Mouse (Mus musculus) limb, embryonic 10.5 days (tissue): ENCODE data around the gene Tnrc6a. TPM values are rescaled to one million over a fixed set of nuclear protein-coding genes. Genes with fewer than 3 reads are reported as not detected.
A peak's percentile ranks its signal among the peaks of the same experiment; 100 is the strongest.

Source experiments
- DNase-seq: peaks from one replicate; pipeline ENCODE4 v3.0.0-alpha.2; 2017; ENCODE audit warnings: low spot score
- H3K27ac ChIP-seq: fragments of 300-500 bp; sonication (generic); 2 replicates; pipeline ENCODE4 v1.5.1; 2016; ENCODE audit warnings: mild to moderate bottlenecking
- H3K27me3 ChIP-seq: fragments of 300-500 bp; sonication (generic); 2 replicates; pipeline ENCODE4 v1.6.1; 2016; ENCODE audit warnings: low read depth, mild to moderate bottlenecking; ENCODE audit not compliant: poor library complexity, severe bottlenecking
- H3K36me3 ChIP-seq: fragments of 300-500 bp; sonication (generic); 2 replicates; pipeline ENCODE4 v1.6.1; 2016; ENCODE audit warnings: mild to moderate bottlenecking, moderate library complexity
- H3K4me1 ChIP-seq: fragments of 300-500 bp; sonication (generic); 2 replicates; pipeline ENCODE4 v1.6.1; 2016
- H3K4me3 ChIP-seq: fragments of 300-500 bp; sonication (generic); 2 replicates; pipeline ENCODE4 v1.5.1; 2016; ENCODE audit warnings: mild to moderate bottlenecking, moderate library complexity
- H3K9me3 ChIP-seq: fragments of 300-500 bp; sonication (generic); replicated peaks from 2 replicates; pipeline ENCODE4 v1.6.1; 2016; ENCODE audit warnings: mild to moderate bottlenecking
- WGBS: fragments of 180-500 bp; shearing (Covaris S2); methylation state at CpG from one replicate; pipeline ENCODE4 v1.1.7; 2016; 5-methylcytosine and 5-hydroxymethylcytosine counted together
- polyA plus RNA-seq: library from polyadenylated mRNA; unstranded; fragments of >200 nt; fragmentation: Nextera tagmentation; extraction: Ambion mirVana; gene quantifications from 2 replicates; pipeline ENCODE4 v1.2.1, GENCODE M21; 2016

Tnrc6a gene
- polyA plus RNA-seq, 1 experiment from 2014 or later: 75.9 TPM

DNA sequence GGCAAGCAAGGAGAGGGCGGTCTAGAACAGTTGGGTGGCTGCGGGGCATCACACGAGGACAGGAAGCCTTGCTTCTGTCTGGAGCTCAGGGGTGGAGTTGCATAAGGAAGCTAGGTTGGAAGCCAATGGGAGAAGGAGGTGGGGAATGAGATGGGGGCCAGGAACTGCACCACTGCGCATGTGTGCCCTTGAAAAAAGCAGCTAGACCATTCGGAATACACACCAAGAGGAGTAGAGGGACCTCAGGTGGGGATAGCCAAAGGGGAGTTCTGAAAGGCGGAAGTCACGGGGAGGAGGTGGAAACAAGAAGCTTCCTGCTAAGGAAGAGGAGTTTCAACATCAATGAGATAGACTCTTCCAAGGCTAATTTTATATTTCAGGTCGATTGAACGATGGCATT lies 77.0 kb downstream of the Tnrc6a start:
- WGBS: 83% methylated on average over 9 of the region's 9 CpGs
- Histone ChIP-seq H3K4me1 (no peaks in the 10 kb centered on the region), H3K27ac (no peak overlapping the region), H3K4me3 (no peak overlapping the region), H3K27me3 (no peaks in the 10 kb centered on the region), H3K36me3 (peaks cover 2% of the 10 kb centered on the region; the same call in 1 of the 2 replicates), H3K9me3 (no peaks in the 10 kb centered on the region)
- DNase-seq: no peak

DNA sequence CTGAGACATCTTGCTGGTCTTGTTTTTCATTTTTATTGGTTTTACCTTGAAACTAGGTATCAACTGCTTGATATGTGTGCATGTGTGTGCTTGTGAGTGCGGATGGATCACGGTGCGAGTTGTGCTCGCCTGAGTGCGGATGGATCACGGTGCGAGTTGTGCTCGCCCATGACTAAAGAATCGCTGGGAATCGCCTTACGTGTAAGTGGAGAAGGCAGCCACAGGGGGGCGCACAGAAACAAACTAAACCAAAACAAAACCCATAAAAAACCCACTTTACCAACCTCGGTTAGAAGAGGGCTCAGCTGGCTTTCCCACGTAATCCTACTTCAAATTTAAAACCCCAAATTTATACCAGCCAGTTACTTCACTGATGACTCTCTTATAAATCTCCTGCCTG lies 81.6 kb downstream of the Tnrc6a start:
- Histone ChIP-seq H3K36me3 (no peaks in the 10 kb centered on the region), H3K27ac (no peak overlapping the region), H3K4me3 (no peak overlapping the region), H3K4me1 (no peaks in the 10 kb centered on the region), H3K9me3 (no peaks in the 10 kb centered on the region), H3K27me3 (no peaks in the 10 kb centered on the region)
- DNase-seq: peak; percentile 72
- 39% methylated on average over 14 of the region's 14 CpGs for WGBS

DNA sequence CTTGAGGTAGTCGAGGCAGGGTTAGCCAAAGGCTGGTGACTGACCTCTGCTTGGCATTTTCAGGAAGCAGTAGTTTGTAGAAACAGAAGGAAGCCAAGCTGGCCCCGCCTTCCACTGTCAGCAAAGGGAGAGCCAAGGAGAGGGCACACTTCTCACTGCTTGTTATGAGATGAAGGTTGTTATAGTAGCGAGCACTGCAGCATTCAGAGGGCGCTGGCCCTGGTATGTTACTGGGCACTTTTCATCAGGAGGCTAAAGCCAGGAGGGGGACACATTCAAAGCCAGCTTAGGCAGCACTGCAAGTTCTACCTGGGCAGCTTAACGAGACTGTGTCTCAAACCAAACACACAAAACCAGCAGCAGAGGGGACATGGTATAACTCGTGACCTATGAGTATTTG lies 83.9 kb downstream of the Tnrc6a start:
- Histone ChIP-seq H3K36me3 (no peaks in the 10 kb centered on the region), H3K27me3 (no peaks in the 10 kb centered on the region), H3K9me3 (no peaks in the 10 kb centered on the region), H3K4me3 (no peak overlapping the region), H3K27ac (no peak overlapping the region), H3K4me1 (no peaks in the 10 kb centered on the region)
- no peak for DNase-seq
- WGBS: 75% methylated on average over 6 of the region's 6 CpGs

DNA sequence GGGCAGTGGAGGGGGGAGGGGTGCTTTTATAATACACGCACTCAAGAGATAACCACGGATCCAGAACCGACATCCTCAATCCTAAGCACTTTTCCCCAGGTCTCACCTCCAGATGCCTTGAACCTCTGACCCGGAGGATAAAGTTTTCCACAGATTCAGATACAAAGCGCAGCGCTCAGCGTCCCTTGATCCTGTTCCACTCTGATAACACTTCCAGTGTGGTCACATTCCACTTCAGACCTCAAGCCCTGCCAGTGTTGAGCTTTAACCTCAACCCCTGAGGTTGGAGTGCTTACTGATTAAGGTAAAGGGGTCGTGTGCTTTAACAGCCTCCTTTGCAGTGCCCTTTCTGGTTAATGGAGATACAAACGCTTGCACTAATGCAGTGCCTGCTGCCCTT lies 86.2 kb downstream of the Tnrc6a start:
- Histone ChIP-seq H3K27me3 (no peaks in the 10 kb centered on the region), H3K4me1 (peaks cover 11% of the 10 kb centered on the region), H3K9me3 (no peaks in the 10 kb centered on the region), H3K4me3 (no peak overlapping the region), H3K36me3 (no peaks in the 10 kb centered on the region), H3K27ac (no peak overlapping the region)
- no peak for DNase-seq
- 65% methylated on average over 9 of the region's 9 CpGs for WGBS

DNA sequence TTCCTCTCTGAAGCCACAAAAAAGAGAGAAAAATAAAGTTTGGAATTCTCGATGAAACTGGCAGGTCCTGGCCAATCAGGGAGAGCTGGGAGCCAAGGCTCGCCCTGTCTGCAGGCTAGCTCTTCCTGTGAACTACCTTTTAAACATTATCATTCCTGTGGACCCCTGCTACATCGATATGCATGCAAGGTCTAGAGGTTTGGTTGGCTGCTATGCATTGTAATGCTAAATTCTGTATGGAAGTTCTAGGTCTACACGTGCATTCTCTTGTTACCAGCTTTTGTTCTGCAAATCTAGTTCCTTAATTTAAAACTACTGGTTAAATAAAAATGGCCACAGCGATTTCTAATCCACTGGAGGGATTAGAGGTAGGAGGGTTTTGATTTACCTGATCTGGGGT lies 87.8 kb downstream of the Tnrc6a start:
- Histone ChIP-seq H3K36me3 (no peaks in the 10 kb centered on the region), H3K4me3 (no peak overlapping the region), H3K27me3 (no peaks in the 10 kb centered on the region), H3K27ac (no peak overlapping the region), H3K9me3 (no peaks in the 10 kb centered on the region), H3K4me1 (peaks cover 11% of the 10 kb centered on the region)
- DNase-seq: no peak
- 62% methylated on average over 5 of the region's 5 CpGs for WGBS

DNA sequence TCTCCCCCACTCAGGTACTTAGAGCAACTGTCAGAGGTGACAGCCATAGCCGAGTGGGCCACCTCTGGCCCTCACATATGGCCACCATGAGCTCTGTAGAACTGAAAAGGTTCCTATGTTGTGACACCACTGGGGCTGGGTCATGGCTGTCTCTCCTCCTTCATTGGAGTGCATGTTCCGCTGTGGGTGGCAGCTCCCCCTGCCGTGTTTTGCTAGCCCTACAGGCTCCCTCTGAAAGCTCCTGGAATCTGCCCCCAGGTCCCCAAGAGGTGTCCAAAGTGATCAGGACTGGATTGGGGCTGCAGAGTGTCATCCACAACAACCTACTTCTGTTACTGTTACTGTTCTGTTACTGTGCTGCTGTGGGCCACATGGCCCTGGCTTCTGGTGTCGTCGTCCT lies 88.6 kb downstream of the Tnrc6a start:
- Histone ChIP-seq H3K27ac (no peak overlapping the region), H3K9me3 (no peaks in the 10 kb centered on the region), H3K4me3 (no peak overlapping the region), H3K27me3 (no peaks in the 10 kb centered on the region), H3K36me3 (no peaks in the 10 kb centered on the region), H3K4me1 (peaks cover 11% of the 10 kb centered on the region)
- DNase-seq: no peak
- WGBS: 82% methylated on average over 5 of the region's 5 CpGs

DNA sequence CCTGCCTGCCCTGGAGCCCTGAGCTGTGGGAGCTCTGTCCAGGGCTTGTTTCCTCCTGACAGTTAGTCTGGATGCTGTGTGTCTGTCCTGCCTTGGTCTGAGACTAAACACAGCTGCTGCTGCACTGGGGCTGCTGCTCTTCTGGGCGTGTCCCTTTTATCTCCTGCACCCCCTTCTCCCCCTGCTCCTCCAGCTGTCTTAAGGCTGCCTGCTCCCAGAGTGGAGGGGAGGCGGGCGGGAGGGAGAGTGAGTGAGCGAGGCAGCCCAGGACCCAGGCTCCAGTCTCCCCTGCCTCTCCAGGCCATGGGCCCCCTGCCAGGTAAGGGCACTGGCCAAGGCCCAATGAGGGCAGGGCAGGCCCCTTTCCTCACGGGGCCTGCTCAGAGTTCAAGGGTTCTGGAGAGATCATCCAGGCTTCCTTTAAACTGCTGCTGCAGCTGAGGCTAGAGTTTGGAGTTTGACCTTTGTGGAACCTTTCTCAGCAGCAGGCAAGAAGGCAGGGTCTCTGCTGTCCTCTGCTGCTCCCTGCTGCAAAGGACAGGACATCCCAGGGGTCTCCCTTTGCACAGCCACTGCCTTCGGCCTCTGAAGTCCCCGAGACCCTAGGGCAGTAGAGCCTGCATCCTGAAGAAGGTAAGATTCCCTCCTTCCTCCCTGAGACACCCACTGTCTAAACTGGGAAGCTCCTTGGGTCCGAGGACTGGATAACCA lies 90.8 kb downstream of the Tnrc6a start, which contains the start of gene Slc5a11:
TSS of gene Slc5a11 (plus strand) at position 416 of the 711 bp plus-strand sequence.
- no peak within 1 kb of the TSS for H3K4me3 ChIP-seq
- no peaks in the 10 kb centered on the region for H3K36me3 ChIP-seq
- no peaks in the 10 kb centered on the region for H3K27me3 ChIP-seq
- no peaks in the 10 kb centered on the region for H3K9me3 ChIP-seq
- H3K4me1 ChIP-seq: peaks cover 16% of the 10 kb centered on the region
- no peak for DNase-seq
- WGBS: 34% methylated on average over 8 of the region's 8 CpGs
- H3K27ac ChIP-seq: peak within 1 kb of the TSS; percentile 56; the same call in 1 of the 2 replicates

DNA sequence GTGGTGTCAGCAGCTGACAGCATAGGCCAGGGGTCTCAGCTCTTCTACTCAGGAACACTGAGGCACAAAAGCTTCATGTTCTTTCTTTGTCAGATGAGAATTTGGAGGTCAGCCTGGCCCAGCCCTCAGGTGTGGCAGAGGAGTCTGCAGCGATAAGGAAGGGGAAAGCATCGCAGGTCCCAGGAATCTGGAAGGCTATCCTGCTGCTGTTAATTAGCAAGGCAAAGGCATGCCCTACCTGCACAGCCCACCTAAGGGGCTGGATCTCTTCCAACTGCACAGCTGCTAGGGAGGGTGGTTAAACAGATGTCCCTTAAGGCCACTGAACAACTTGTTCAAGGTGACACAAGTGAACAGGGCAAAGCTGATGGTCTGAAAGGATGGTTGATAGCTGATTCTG lies 91.5 kb downstream of the Tnrc6a start:
- WGBS: 74% methylated on average over 2 of the region's 2 CpGs
- Histone ChIP-seq H3K27ac (no peak overlapping the region), H3K9me3 (no peaks in the 10 kb centered on the region), H3K36me3 (no peaks in the 10 kb centered on the region), H3K4me3 (no peak overlapping the region), H3K27me3 (no peaks in the 10 kb centered on the region), H3K4me1 (peaks cover 23% of the 10 kb centered on the region)
- no peak for DNase-seq

DNA sequence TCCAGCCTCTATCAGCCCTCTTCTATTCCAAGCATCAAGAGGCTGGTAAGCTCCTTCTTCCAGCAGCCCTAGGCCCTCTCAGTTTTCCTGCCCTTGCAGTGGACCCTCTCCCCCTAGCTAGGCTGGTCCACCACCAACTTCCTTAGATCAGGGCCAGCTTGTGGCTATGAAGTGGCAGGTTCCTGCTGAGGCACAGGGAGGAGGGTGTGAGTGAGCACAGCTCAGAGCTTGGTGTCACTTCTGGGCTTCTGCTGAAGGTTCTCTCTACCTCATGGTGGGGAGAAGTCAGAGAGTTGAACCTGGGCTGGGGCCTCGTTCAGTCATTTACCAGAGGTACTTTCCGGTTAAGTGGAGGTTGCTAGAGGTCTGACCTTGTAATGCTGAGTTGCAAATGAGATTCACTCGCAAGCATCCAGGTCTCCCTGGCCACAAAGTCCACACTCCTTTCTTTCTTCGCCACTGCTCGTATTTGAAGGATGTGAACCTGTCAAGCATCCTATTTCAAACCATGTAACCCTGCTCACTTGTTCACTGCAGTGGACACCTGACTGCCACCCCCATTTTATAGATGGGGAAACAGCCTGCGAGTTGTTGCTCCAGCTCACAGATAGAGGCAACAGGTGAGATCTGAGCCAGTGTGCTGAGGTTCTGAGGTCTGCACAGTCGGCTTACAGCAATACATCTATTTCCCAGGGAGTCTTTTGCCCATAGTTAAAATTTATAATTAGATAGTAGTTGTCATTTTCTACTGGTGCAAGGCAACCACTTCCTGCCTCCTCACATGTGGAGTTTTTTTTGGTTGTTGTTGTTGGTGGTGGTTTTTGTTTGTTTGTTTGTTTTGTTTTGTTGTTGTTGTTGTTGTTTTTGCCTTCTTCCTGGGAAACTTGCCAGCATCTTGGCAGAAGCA lies 94.0 kb downstream of the Tnrc6a start:
- DNase-seq: no peak
- Histone ChIP-seq H3K36me3 (no peaks in the 10 kb centered on the region), H3K9me3 (no peaks in the 10 kb centered on the region), H3K4me1 (peaks cover 30% of the 10 kb centered on the region), H3K27me3 (no peaks in the 10 kb centered on the region), H3K4me3 (no peak overlapping the region), H3K27ac (no peak overlapping the region)
- 75% methylated on average over 7 of the region's 7 CpGs for WGBS

DNA sequence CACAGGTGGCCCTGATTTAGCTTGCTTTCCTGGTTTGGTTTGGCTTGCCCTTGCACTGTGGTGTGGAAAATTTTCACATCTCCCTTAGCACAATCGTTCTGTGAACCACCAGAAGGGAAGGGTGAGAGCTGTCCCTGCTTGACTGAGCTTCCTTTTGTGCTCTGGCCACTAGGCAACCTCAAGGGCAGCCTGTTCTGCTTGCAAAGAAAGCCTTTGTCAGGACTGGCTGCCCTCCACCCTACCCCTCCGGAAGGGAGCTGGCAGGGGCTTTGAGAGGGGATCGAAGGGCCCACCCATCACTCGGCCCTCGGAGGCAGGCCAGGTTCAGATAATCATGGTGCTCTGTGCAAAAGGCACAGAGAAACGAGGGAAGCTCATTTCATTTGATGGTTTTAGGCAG lies 94.9 kb downstream of the Tnrc6a start:
- Histone ChIP-seq H3K4me1 (peaks cover 30% of the 10 kb centered on the region), H3K4me3 (no peak overlapping the region), H3K27me3 (no peaks in the 10 kb centered on the region), H3K36me3 (no peaks in the 10 kb centered on the region), H3K27ac (no peak overlapping the region; the same call in 1 of the 2 replicates), H3K9me3 (no peaks in the 10 kb centered on the region)
- WGBS: 61% methylated on average over 6 of the region's 6 CpGs
- DNase-seq: no peak

DNA sequence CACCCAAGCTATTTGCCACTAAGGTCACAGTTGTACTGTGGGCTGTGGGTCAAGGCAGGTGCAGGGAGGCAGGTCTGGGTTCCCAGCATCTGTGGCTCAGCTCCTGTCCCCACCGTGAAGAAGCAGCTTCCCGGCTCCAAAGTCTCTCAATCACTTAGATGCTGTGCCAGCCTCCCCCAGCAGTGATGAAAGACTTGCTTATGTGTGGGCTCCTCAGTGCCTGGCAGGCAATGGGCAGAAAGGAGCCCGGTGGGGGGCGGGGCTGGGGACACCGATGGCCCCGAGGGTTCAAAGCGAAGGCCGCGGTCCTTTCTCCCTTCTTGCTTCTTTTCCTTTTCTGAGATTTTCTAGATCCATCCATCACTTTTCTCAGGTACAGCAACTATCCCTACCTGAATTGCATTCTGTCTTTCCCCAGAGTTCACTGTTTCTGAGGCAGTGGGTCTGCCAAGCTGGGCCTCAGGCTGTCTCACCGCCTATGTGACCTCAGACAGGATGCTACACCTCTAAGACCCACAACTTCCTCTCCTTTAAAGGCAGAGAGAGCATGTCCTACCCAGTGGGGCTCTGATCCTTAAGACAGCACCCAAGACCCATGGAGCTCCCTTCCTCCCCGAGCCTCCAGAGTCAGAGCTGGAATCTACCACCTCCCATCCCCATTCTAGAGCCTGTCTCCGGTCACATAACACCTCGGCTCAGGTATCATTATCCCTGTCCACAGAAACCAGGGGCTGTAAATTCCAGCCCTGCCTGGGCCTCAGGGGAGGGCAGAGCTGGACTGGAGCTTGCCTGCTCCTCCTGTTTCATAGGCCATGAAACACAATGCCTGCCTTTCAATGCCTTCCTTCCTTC lies 96.3 kb downstream of the Tnrc6a start:
- H3K9me3 ChIP-seq: no peaks in the 10 kb centered on the region
- no peak overlapping the region; the same call in 1 of the 2 replicates for H3K27ac ChIP-seq
- H3K4me1 ChIP-seq: peaks cover 19% of the 10 kb centered on the region
- H3K36me3 ChIP-seq: no peaks in the 10 kb centered on the region
- WGBS: 69% methylated on average over 13 of the region's 13 CpGs
- no peak overlapping the region for H3K4me3 ChIP-seq
- no peaks in the 10 kb centered on the region for H3K27me3 ChIP-seq
- no peak for DNase-seq

DNA sequence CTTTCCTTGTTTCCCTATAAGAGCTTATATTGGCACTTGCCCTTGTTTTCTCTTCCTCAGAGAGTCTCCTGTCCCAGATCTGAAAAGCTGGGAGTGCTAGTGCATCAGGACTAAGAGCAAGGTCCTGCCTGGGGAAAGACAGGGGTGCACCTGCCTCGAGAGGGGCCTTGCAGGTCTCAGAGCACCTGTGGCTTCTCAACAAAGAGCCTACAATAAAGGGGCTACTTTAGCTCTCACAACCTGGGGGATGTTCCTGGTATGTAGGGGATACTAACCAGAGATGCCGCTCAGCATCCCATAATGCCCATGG lies 96.9 kb downstream of the Tnrc6a start:
- DNase-seq: no peak
- Histone ChIP-seq H3K27me3 (no peaks in the 10 kb centered on the region), H3K9me3 (no peaks in the 10 kb centered on the region), H3K27ac (no peak overlapping the region; the same call in 1 of the 2 replicates), H3K4me1 (peaks cover 19% of the 10 kb centered on the region), H3K4me3 (no peak overlapping the region), H3K36me3 (no peaks in the 10 kb centered on the region)
- 70% methylated on average over 2 of the region's 2 CpGs for WGBS
